Mouse (Mus musculus) kidney, embryonic 14.5 days (tissue): ENCODE measurements around the gene Pced1a. TPM values are rescaled to one million over a fixed set of nuclear protein-coding genes. Genes with fewer than 3 reads are reported as not detected.
A peak's percentile ranks its signal among the peaks of the same experiment; 100 is the strongest.

Experiments used
- ATAC-seq: fragments of 200-750 bp; cut with Nextera tagmentation; 2 replicates; pipeline ENCODE4 v1.8.0; 2017; ENCODE audit warnings: moderate number of reproducible peaks, mild to moderate bottlenecking, moderate TSS enrichment, moderate library complexity; ENCODE audit not compliant: low FRiP score, low TSS enrichment
- H3K27ac ChIP-seq: fragments of 300-500 bp; sonication (generic); 2 replicates; pipeline ENCODE4 v1.5.1; 2014; ENCODE audit warnings: low read depth, mild to moderate bottlenecking, low read length, moderate library complexity, mixed read lengths
- H3K27me3 ChIP-seq: fragments of 300-500 bp; sonication (generic); 2 replicates; pipeline ENCODE4 v1.6.1; 2014; ENCODE audit warnings: mild to moderate bottlenecking, low read length; ENCODE audit not compliant: control insufficient read depth, insufficient read depth
- H3K36me3 ChIP-seq: fragments of 300-500 bp; sonication (generic); 2 replicates; pipeline ENCODE4 v1.6.1; 2014; ENCODE audit warnings: low read length, mixed read lengths; ENCODE audit not compliant: control insufficient read depth, insufficient read depth
- H3K4me1 ChIP-seq: fragments of 300-500 bp; sonication (generic); 2 replicates; pipeline ENCODE4 v1.6.1; 2014; ENCODE audit warnings: low read length, mixed read lengths; ENCODE audit not compliant: control insufficient read depth, insufficient read depth
- H3K4me2 ChIP-seq: fragments of 300-500 bp; sonication (generic); replicated peaks from 2 replicates; pipeline ENCODE4 v1.6.1; 2014; ENCODE audit warnings: low read depth, mild to moderate bottlenecking, low read length
- H3K4me3 ChIP-seq: fragments of 300-500 bp; sonication (generic); 2 replicates; pipeline ENCODE4 v1.5.1; 2014; ENCODE audit warnings: mild to moderate bottlenecking, low read length
- H3K9ac ChIP-seq: fragments of 300-500 bp; sonication (generic); 2 replicates; pipeline ENCODE4 v1.6.1; 2014; ENCODE audit warnings: low read depth, mild to moderate bottlenecking, low read length, moderate library complexity
- H3K9me3 ChIP-seq: fragments of 300-500 bp; sonication (generic); 2 replicates; pipeline ENCODE4 v1.6.1; 2016; ENCODE audit warnings: low read length; ENCODE audit not compliant: control insufficient read depth
- WGBS: fragments of 180-500 bp; shearing (Covaris S2); extraction: QIAGEN DNeasy Blood & Tissue Kit; methylation state at CpG from one replicate; pipeline ENCODE4 v1.1.7; 2014; 5-methylcytosine and 5-hydroxymethylcytosine counted together
- polyA plus RNA-seq: library from polyadenylated mRNA; unstranded; fragments of >200 nt; fragmentation: Nextera tagmentation; extraction: Ambion mirVana; gene quantifications from 2 replicates; pipeline ENCODE4 v1.2.1, GENCODE M21; 2014

Gene Pced1a
- polyA plus RNA-seq, 1 experiment from 2014 or later = 15.0 TPM

DNA sequence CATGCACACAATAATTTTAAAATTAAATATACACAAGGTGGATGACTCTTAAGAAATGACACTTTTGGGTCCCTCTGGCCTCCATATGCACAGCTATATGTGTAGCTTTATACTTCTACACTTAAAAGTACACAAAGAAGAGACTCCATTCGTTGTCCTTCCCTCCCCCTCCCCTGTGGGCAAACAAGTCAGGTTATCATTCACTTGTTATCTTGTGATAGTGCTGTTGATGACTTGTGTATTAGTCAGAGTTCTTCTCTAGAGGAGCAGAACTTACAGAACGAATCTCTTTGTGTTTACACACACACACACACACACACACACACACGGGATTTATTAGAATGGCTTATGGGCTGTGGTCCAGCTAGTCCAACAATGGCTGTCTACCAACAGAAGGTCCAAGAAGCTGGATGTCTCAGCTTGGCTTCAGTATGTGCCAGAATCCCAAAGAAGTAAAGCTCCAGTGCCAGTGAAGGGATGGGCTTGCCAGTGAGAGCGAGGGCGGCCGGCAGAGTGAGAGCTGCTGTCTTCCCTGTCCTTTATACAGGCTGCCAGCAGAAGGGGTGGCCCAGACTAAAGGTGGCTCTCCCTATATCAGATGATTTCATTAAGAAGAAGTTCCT lies 30.4 kb upstream of the Pced1a start:
- no peak for ATAC-seq
- H3K27me3 ChIP-seq = no peaks in the 10 kb centered on the region
- 90% methylated on average over 6 of the region's 6 CpGs for WGBS

DNA sequence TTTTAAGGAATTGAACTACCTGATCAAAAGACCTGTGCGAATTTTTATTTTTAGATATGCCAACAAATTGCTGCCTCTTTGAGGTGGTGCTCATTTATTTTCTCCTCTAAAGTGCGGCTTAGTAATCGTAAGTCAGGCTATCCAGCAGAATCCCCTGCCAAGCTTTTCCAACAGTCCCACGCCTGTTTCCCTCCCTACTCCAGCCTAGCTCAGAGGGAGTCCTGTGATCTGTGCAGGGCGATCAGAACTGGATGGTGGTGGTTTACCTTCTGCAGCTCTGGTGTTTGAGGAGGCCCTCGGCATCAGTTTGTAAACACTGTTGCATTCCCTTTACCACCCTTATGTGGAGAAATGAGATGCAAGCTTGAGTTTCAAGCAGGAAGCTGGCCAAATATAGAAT lies 28.9 kb upstream of the Pced1a start:
- Histone ChIP-seq H3K27me3 (no peaks in the 10 kb centered on the region), H3K9me3 (no peaks in the 10 kb centered on the region), H3K4me1 (peaks cover 20% of the 10 kb centered on the region), H3K9ac (no peak overlapping the region), H3K4me3 (no peak overlapping the region), H3K4me2 (no peak overlapping the region), H3K36me3 (no peaks in the 10 kb centered on the region), H3K27ac (no peak overlapping the region)
- no peak for ATAC-seq
- 81% methylated on average over 6 of the region's 6 CpGs for WGBS

More for the DNA sequence above, 30.4 kb upstream of the Pced1a start:
- H3K36me3 ChIP-seq = no peaks in the 10 kb centered on the region
- H3K4me1 ChIP-seq = peaks cover 16% of the 10 kb centered on the region
- H3K9me3 ChIP-seq = no peaks in the 10 kb centered on the region
- H3K4me2 ChIP-seq = no peak overlapping the region
- H3K9ac ChIP-seq = no peak overlapping the region
- no peak overlapping the region for H3K4me3 ChIP-seq
- H3K27ac ChIP-seq = no peak overlapping the region

GRCm38 (mm10) chr2:130452266-130452665 lies 27.8 kb upstream of the Pced1a start:
- H3K9ac ChIP-seq = no peak overlapping the region
- ATAC-seq = no peak
- H3K4me3 ChIP-seq = no peak overlapping the region
- no peak overlapping the region for H3K4me2 ChIP-seq
- no peaks in the 10 kb centered on the region for H3K27me3 ChIP-seq
- no peaks in the 10 kb centered on the region for H3K9me3 ChIP-seq
- H3K4me1 ChIP-seq = peaks cover 20% of the 10 kb centered on the region
- no peaks in the 10 kb centered on the region for H3K36me3 ChIP-seq
- 79% methylated on average over 2 of the region's 2 CpGs for WGBS
- H3K27ac ChIP-seq = no peak overlapping the region

GRCm38 (mm10) chr2:130451727-130452090 lies 27.2 kb upstream of the Pced1a start:
- H3K4me2 ChIP-seq = peak overlapping the region; percentile 71
- H3K4me1 ChIP-seq = peaks cover 20% of the 10 kb centered on the region
- H3K4me3 ChIP-seq = peak overlapping the region; percentile 80
- no peaks in the 10 kb centered on the region for H3K36me3 ChIP-seq
- no peak overlapping the region for H3K27ac ChIP-seq
- peak overlapping the region; percentile 82; the same call in 1 of the 2 replicates for H3K9ac ChIP-seq
- H3K27me3 ChIP-seq = no peaks in the 10 kb centered on the region
- H3K9me3 ChIP-seq = no peaks in the 10 kb centered on the region
- no peak for ATAC-seq
- WGBS = 52% methylated on average over 3 of the region's 3 CpGs

GRCm38 (mm10) chr2:130451086-130451726 lies 26.7 kb upstream of the Pced1a start:
- no peaks in the 10 kb centered on the region for H3K9me3 ChIP-seq
- peak overlapping the region; percentile 71 for H3K4me2 ChIP-seq
- H3K4me3 ChIP-seq = peak overlapping the region; percentile 80
- H3K27me3 ChIP-seq = no peaks in the 10 kb centered on the region
- no peak for ATAC-seq
- H3K27ac ChIP-seq = no peak overlapping the region
- peaks cover 19% of the 10 kb centered on the region for H3K4me1 ChIP-seq
- H3K9ac ChIP-seq = peak overlapping the region; percentile 82
- H3K36me3 ChIP-seq = no peaks in the 10 kb centered on the region
- 45% methylated on average over 14 of the region's 14 CpGs for WGBS

- H3K36me3 ChIP-seq = no peaks in the 10 kb centered on the region; the same call in 1 of the 2 replicates
- H3K4me1 ChIP-seq = peaks cover 14% of the 10 kb centered on the region
- H3K4me2 ChIP-seq = peak overlapping the region; percentile 71
- peak; percentile 83 for ATAC-seq
- under 1% methylated on average over 46 of the region's 47 CpGs for WGBS
- no peaks in the 10 kb centered on the region for H3K27me3 ChIP-seq
- H3K27ac ChIP-seq = peak overlapping the region; percentile 73; the same call in 1 of the 2 replicates
- H3K9me3 ChIP-seq = no peaks in the 10 kb centered on the region
- peak overlapping the region; percentile 80 for H3K4me3 ChIP-seq
- peak overlapping the region; percentile 82 for H3K9ac ChIP-seq
These were observed 25.9 kb upstream of the Pced1a start for GRCm38 (mm10) chr2:130450434-130450796.

DNA sequence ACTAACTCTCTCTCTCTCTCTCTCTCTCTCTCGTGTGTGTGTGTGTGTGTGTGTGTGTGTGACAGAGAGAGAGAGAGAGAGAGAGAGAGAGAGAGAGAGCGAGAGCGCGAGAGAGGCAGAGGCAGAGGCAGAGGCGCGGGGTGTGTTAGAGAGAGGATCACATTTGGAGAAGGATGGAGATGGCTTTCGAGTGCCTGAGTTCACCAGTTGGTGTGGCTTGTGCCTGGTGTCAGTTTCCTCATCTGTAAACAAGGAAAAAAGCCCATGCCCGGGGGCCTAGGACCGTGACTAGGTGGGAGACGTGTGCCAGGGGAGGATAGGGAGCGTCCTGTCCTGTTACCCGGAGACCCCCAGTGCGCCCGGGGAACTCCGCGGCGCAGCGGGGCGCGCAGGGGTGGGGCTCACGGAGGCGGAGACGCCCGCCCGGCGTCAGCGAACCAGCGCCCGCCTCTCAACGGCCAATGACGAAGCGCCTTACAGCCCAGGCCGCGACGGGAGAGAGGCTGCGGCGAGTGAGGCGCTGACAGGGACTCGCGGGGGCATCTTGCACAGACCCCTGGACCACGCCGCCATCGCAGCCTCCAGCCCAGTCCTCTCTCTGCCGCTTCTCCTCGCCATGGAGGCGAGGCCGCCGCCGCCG lies 25.4 kb upstream of the Pced1a start, which contains the start of gene Ptpra:
TSS of gene Ptpra (plus strand) at position 485 of the 640 bp plus-strand sequence.
- WGBS = 0% methylated on average over 47 of the region's 50 CpGs
- no peaks in the 10 kb centered on the region for H3K27me3 ChIP-seq

DNA sequence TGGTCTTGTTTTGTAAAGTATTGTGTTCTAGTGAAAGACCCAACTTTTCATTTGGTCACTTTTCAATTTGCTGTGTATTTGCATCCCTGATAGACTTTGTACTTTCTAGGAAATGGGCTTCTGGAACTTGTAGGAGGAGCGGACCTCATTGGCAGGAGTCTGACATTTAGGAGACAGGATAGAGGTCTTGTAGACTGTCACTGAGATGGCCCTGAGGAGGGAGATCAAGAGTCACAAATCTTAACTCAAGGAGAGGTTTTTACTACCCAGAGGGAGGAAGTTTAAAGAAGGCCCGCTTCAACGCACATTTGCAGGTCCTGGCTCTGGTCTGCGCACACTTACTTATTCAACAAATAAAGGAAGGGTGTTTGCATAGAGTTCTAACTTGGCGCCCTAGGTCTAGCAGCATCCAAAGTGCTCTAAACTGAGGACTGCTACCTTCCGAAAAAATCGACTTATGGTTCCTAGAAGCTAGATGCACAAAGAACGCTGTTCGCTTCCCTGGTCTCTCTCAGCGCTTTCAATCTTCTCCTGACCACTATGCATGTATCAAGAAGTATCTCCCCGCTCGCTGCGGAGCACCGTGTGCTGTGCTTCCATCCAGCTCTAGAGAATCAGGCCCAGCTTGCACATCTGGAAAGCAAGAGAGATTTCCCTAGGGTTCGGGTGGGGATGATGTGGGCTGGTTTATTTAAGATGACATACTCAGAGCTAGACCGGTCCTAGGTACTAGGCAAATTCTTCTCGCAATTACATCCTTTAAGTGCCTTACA lies 24.7 kb upstream of the Pced1a start:
- WGBS = 5% methylated on average over 17 of the region's 17 CpGs
- peak; percentile 14; the same call in 1 of the 2 replicates for ATAC-seq
- Histone ChIP-seq H3K4me3 (peak overlapping the region; percentile 80), H3K27ac (no peak overlapping the region), H3K27me3 (no peaks in the 10 kb centered on the region), H3K4me1 (peaks cover 14% of the 10 kb centered on the region), H3K36me3 (peaks cover 3% of the 10 kb centered on the region), H3K9me3 (no peaks in the 10 kb centered on the region), H3K9ac (peak overlapping the region; percentile 82; the same call in 1 of the 2 replicates), H3K4me2 (peak overlapping the region; percentile 71)

More for the DNA sequence above, 25.4 kb upstream of the Pced1a start, which contains the start of gene Ptpra:
- H3K36me3 ChIP-seq = no peaks in the 10 kb centered on the region; the same call in 1 of the 2 replicates
- H3K4me2 ChIP-seq = peak within 1 kb of the TSS; percentile 71
- peak within 1 kb of the TSS; percentile 80 for H3K4me3 ChIP-seq
- H3K4me1 ChIP-seq = peaks cover 14% of the 10 kb centered on the region
- peak within 1 kb of the TSS; percentile 73; the same call in 1 of the 2 replicates for H3K27ac ChIP-seq
- H3K9me3 ChIP-seq = no peaks in the 10 kb centered on the region
- peak within 1 kb of the TSS; percentile 82 for H3K9ac ChIP-seq
- peak; percentile 96 for ATAC-seq
